Mouse (Mus musculus): ENCODE results near the gene Gm19668. TPM values are rescaled to one million over a fixed set of nuclear protein-coding genes. Genes with fewer than 3 reads are reported as not detected.
"Not testable (repeated sequence)": the region's sequence is repeated elsewhere in the genome, so short reads cannot be mapped to it uniquely, and the experiment has no call there.

Gm19668 gene
- polyA plus RNA-seq, 1 experiment from 2014 or later: not detected

DNA sequence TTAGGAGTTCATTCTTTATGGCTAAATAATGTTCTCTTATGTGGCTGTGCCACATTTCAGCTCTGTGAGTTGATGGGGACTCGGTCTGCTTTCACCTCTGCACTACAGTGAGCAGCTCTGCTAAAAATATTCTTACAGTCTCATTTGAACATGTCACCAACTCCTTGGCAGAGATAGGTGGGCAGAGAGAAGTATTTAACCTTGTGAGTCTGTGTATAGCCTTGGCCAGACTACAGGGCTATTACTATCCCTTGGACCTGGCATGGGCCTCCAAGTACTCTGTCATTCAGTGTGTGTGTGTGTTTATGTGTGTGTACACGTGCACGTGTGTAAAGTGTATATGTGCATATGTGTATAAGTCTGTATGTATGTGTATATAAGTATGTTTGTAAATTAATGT lies 15.5 kb downstream of the Gm19668 start:
- not testable (repeated sequence) for H3K27me3 ChIP-seq (ENCODE audit: control insufficient read depth, insufficient read depth, low read length); H3K4me2 ChIP-seq (ENCODE audit: low read length); H3K9ac ChIP-seq (replicated peaks; ENCODE audit: low read length); H3K36me3 ChIP-seq (ENCODE audit: control insufficient read depth, insufficient read depth, low read length); H3K4me3 ChIP-seq (replicated peaks; ENCODE audit: low read depth, low read length); DNase-seq; H3K27ac ChIP-seq (replicated peaks; ENCODE audit: low read depth, low read length); H3K4me1 ChIP-seq (ENCODE audit: control insufficient read depth, insufficient read depth, low read length); ATAC-seq (ENCODE audit: low FRiP score, low TSS enrichment); H3K9me3 ChIP-seq (ENCODE audit: control insufficient read depth, low read length)
- 87% methylated on average over 1 of the region's 3 CpGs for WGBS

GRCm38 (mm10) chr10:77782442-77782841 lies 16.5 kb downstream of the Gm19668 start, which contains the start of gene Gm3250:
TSS of gene Gm3250 (minus strand) at chr10:77782542.
- not testable (repeated sequence) for H3K4me3 ChIP-seq (replicated peaks; ENCODE audit: low read depth, low read length); H3K9me3 ChIP-seq (ENCODE audit: control insufficient read depth, low read length); DNase-seq; H3K4me1 ChIP-seq (ENCODE audit: control insufficient read depth, insufficient read depth, low read length); H3K27ac ChIP-seq (replicated peaks; ENCODE audit: low read depth, low read length); H3K36me3 ChIP-seq (ENCODE audit: control insufficient read depth, insufficient read depth, low read length); ATAC-seq (ENCODE audit: low FRiP score, low TSS enrichment); H3K27me3 ChIP-seq (ENCODE audit: control insufficient read depth, insufficient read depth, low read length); H3K4me2 ChIP-seq (ENCODE audit: low read length); H3K9ac ChIP-seq (replicated peaks; ENCODE audit: low read length)
- WGBS: 60% methylated on average over 1 of the region's 1 CpGs

DNA sequence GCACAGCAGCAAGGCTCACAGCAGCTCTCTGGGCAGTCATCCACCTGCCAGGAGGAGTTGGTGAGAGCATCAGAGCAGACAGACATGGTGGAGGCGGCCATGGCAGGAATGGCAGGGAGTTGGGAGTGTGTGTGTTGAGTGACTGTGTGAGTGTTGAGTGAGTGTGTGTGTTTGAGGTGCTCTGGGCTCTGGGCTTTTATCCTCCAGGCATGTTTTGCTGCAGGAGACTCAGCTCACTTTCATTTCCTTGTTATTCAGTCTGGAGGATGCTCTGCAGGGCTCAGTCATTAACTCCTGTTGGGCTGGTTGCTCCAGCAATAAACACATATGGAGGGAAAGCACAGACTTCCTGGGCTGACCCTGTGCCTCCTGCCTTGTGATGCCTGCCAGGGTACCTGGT lies 22.1 kb downstream of the Gm19668 start, which contains the start of gene Gm7138:
Gm7138 (minus strand) TSS at position 101 of the 400 bp plus-strand sequence.
- not testable (repeated sequence) for H3K9ac ChIP-seq (replicated peaks; ENCODE audit: low read length); H3K9me3 ChIP-seq (ENCODE audit: control insufficient read depth, low read length); H3K4me3 ChIP-seq (replicated peaks; ENCODE audit: low read depth, low read length); DNase-seq; H3K27me3 ChIP-seq (ENCODE audit: control insufficient read depth, insufficient read depth, low read length); H3K27ac ChIP-seq (replicated peaks; ENCODE audit: low read depth, low read length); H3K4me1 ChIP-seq (ENCODE audit: control insufficient read depth, insufficient read depth, low read length); ATAC-seq (ENCODE audit: low FRiP score, low TSS enrichment); H3K4me2 ChIP-seq (ENCODE audit: low read length); H3K36me3 ChIP-seq (ENCODE audit: control insufficient read depth, insufficient read depth, low read length)
- 64% methylated on average over 1 of the region's 1 CpGs for WGBS

DNA sequence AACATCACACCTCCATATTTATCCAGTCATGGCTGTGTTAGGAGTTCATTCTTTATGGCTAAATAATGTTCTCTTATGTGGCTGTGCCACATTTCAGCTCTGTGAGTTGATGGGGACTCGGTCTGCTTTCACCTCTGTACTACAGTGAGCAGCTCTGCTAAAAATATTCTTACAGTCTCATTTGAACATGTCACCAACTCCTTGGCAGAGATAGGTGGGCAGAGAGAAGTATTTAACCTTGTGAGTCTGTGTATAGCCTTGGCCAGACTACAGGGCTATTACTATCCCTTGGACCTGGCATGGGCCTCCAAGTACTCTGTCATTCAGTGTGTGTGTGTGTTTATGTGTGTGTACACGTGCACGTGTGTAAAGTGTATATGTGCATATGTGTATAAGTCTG lies 26.8 kb downstream of the Gm19668 start:
- not testable (repeated sequence) for H3K27me3 ChIP-seq (ENCODE audit: control insufficient read depth, insufficient read depth, low read length); H3K36me3 ChIP-seq (ENCODE audit: control insufficient read depth, insufficient read depth, low read length); H3K4me1 ChIP-seq (ENCODE audit: control insufficient read depth, insufficient read depth, low read length); H3K9me3 ChIP-seq (ENCODE audit: control insufficient read depth, low read length); DNase-seq; H3K9ac ChIP-seq (replicated peaks; ENCODE audit: low read length); ATAC-seq (ENCODE audit: low FRiP score, low TSS enrichment); H3K4me3 ChIP-seq (replicated peaks; ENCODE audit: low read depth, low read length); H3K4me2 ChIP-seq (ENCODE audit: low read length); H3K27ac ChIP-seq (replicated peaks; ENCODE audit: low read depth, low read length)
- 88% methylated on average over 2 of the region's 3 CpGs for WGBS

DNA sequence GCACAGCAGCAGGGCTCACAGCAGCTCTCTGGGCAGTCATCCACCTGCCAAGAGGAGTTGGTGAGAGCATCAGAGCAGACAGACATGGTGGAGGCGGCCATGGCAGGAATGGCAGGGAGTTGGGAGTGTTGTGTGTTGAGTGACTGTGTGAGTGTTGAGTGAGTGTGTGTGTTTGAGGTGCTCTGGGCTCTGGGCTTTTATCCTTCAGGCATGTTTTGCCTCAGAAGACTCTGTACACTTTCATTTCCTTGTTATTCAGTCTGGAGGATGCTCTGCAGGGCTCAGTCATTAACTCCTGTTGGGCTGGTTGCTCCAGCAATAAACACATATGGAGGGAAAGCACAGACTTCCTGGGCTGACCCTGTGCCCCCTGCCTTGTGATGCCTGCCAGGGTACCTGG lies 27.7 kb downstream of the Gm19668 start, which contains the start of gene Gm3238:
Gm3238 (minus strand) TSS at position 101 of the 400 bp plus-strand sequence.
- not testable (repeated sequence) for H3K4me2 ChIP-seq (ENCODE audit: low read length); H3K36me3 ChIP-seq (ENCODE audit: control insufficient read depth, insufficient read depth, low read length); ATAC-seq (ENCODE audit: low FRiP score, low TSS enrichment); DNase-seq; H3K4me3 ChIP-seq (replicated peaks; ENCODE audit: low read depth, low read length); H3K27ac ChIP-seq (replicated peaks; ENCODE audit: low read depth, low read length); H3K9me3 ChIP-seq (ENCODE audit: control insufficient read depth, low read length); H3K4me1 ChIP-seq (ENCODE audit: control insufficient read depth, insufficient read depth, low read length); H3K27me3 ChIP-seq (ENCODE audit: control insufficient read depth, insufficient read depth, low read length); H3K9ac ChIP-seq (replicated peaks; ENCODE audit: low read length)
- 79% methylated on average over 1 of the region's 1 CpGs for WGBS

- ATAC-seq (ENCODE audit: low FRiP score, low TSS enrichment): no peak
- no peak overlapping the region for H3K9ac ChIP-seq (replicated peaks; ENCODE audit: low read length)
- H3K4me1 ChIP-seq (ENCODE audit: control insufficient read depth, insufficient read depth, low read length): no peaks in the 10 kb centered on the region
- 81% methylated on average over 1 of the region's 1 CpGs for WGBS
- H3K4me2 ChIP-seq (ENCODE audit: low read length): no peak overlapping the region
- no peak overlapping the region for H3K27ac ChIP-seq (replicated peaks; ENCODE audit: low read depth, low read length)
- no peaks in the 10 kb centered on the region for H3K9me3 ChIP-seq (ENCODE audit: control insufficient read depth, low read length)
- no peak for DNase-seq
- no peaks in the 10 kb centered on the region for H3K27me3 ChIP-seq (ENCODE audit: control insufficient read depth, insufficient read depth, low read length)
- H3K36me3 ChIP-seq (ENCODE audit: control insufficient read depth, insufficient read depth, low read length): no peaks in the 10 kb centered on the region
- H3K4me3 ChIP-seq (replicated peaks; ENCODE audit: low read depth, low read length): no peak overlapping the region
Observed at GRCm38 (mm10) chr10:77769727-77770126, 29.2 kb downstream of the Gm19668 start.

DNA sequence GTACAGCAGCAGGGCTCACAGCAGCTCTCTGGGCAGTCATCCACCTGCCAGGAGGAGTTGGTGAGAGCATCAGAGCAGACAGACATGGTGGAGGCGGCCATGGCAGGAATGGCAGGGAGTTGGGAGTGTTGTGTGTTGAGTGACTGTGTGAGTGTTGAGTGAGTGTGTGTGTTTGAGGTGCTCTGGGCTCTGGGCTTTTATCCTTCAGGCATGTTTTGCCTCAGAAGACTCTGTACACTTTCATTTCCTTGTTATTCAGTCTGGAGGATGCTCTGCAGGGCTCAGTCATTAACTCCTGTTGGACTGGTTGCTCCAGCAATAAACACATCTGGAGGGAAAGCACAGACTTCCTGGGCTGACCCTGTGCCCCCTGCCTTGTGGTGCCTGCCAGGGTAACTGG lies 39.4 kb downstream of the Gm19668 start, which contains the start of gene Gm3233:
Gm3233 (minus strand) TSS at position 101 of the 400 bp plus-strand sequence.
- not testable (repeated sequence) for H3K4me3 ChIP-seq (replicated peaks; ENCODE audit: low read depth, low read length); H3K36me3 ChIP-seq (ENCODE audit: control insufficient read depth, insufficient read depth, low read length); H3K4me1 ChIP-seq (ENCODE audit: control insufficient read depth, insufficient read depth, low read length); H3K9me3 ChIP-seq (ENCODE audit: control insufficient read depth, low read length); H3K4me2 ChIP-seq (ENCODE audit: low read length); ATAC-seq (ENCODE audit: low FRiP score, low TSS enrichment); H3K27me3 ChIP-seq (ENCODE audit: control insufficient read depth, insufficient read depth, low read length); DNase-seq; H3K9ac ChIP-seq (replicated peaks; ENCODE audit: low read length); H3K27ac ChIP-seq (replicated peaks; ENCODE audit: low read depth, low read length)
- WGBS: no CpG with 5 or more reads among the region's 1 CpGs

DNA sequence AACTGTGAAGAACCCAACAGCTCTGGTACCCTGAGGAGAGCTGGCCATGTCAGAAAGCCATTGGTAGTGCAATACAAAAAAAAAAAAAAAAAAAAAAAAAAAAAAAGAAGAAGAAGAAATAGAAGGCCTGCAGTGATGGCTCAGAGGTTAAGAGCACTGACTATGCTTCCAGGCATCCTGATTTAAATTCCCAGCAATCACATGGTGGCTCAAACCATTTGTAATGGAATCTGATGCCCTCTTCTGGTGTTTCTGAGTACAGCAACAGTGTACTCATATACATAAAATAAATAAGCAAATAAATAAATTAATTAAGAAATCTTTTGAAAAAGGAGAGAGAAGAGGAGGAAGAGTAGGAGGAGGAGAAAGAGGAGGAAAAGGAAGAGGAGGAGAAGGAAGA lies 45.5 kb downstream of the Gm19668 start:
- Histone ChIP-seq H3K4me3 (replicated peaks; ENCODE audit: low read depth, low read length) (no peak overlapping the region), H3K4me2 (ENCODE audit: low read length) (no peak overlapping the region), H3K36me3 (ENCODE audit: control insufficient read depth, insufficient read depth, low read length) (no peaks in the 10 kb centered on the region), H3K4me1 (ENCODE audit: control insufficient read depth, insufficient read depth, low read length) (no peaks in the 10 kb centered on the region), H3K27ac (replicated peaks; ENCODE audit: low read depth, low read length) (no peak overlapping the region), H3K9ac (replicated peaks; ENCODE audit: low read length) (no peak overlapping the region), H3K27me3 (ENCODE audit: control insufficient read depth, insufficient read depth, low read length) (no peaks in the 10 kb centered on the region), H3K9me3 (ENCODE audit: control insufficient read depth, low read length) (no peaks in the 10 kb centered on the region)
- DNase-seq (no peak), ATAC-seq (ENCODE audit: low FRiP score, low TSS enrichment) (no peak)

DNA sequence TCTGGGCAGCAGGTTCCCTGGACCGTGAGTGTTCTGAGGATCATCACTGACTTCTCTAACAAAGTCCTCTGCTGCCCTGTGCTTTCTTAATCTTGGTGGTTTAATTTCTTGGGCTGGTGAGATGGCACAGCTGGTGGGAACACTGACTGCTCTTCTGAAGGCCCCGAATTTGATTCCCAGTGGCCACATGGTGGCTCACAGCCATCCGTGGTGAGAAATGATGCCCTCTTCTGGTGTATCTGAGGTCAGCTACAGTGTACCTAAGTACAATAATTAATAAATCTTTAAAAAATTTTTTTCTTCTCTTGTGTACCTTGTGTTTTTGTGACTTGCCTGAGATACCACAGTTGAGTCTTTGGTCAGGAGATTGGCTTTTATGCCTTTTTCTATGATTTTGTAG lies 46.6 kb downstream of the Gm19668 start:
- H3K27me3 ChIP-seq (ENCODE audit: control insufficient read depth, insufficient read depth, low read length); H3K27ac ChIP-seq (replicated peaks; ENCODE audit: low read depth, low read length); H3K36me3 ChIP-seq (ENCODE audit: control insufficient read depth, insufficient read depth, low read length); H3K9ac ChIP-seq (replicated peaks; ENCODE audit: low read length); H3K9me3 ChIP-seq (ENCODE audit: control insufficient read depth, low read length); H3K4me1 ChIP-seq (ENCODE audit: control insufficient read depth, insufficient read depth, low read length); ATAC-seq (ENCODE audit: low FRiP score, low TSS enrichment); H3K4me2 ChIP-seq (ENCODE audit: low read length); H3K4me3 ChIP-seq (replicated peaks; ENCODE audit: low read depth, low read length); DNase-seq: not testable (repeated sequence)
- 62% methylated on average over 3 of the region's 3 CpGs for WGBS
